Mouse (Mus musculus) liver, postnatal 0 days (tissue): Measurements from ENCODE around the gene Bad. TPM values are rescaled to one million over a fixed set of nuclear protein-coding genes. Genes with fewer than 3 reads are reported as not detected.

Experiments used
- ATAC-seq: fragments of 200-750 bp; cut with Nextera tagmentation; 2 replicates; pipeline ENCODE4 v1.8.0; 2017; ENCODE audit warnings: mild to moderate bottlenecking, moderate library complexity
- DNase-seq: peaks from one replicate; pipeline ENCODE4 v3.0.0-alpha.2; 2016
- H3K27ac ChIP-seq: fragments of 300-500 bp; sonication (generic); 2 replicates; pipeline ENCODE4 v1.5.1; 2014; ENCODE audit warnings: antibody characterized with exemption, moderate library complexity, mild to moderate bottlenecking, low read depth
- H3K27me3 ChIP-seq: fragments of 300-500 bp; sonication (generic); 2 replicates; pipeline ENCODE4 v1.6.1; 2014; ENCODE audit warnings: low read length, control low read depth, mixed read lengths; ENCODE audit not compliant: insufficient read depth
- H3K36me3 ChIP-seq: fragments of 300-500 bp; sonication (generic); replicated peaks from 2 replicates; pipeline ENCODE4 v1.6.1; 2014; ENCODE audit warnings: mild to moderate bottlenecking, control low read depth, low read length, moderate library complexity, mixed read lengths; ENCODE audit not compliant: insufficient read depth
- H3K4me1 ChIP-seq: fragments of 300-500 bp; sonication (generic); 2 replicates; pipeline ENCODE4 v1.6.1; 2014; ENCODE audit warnings: antibody characterized with exemption, mild to moderate bottlenecking, control low read depth; ENCODE audit not compliant: insufficient read depth
- H3K4me2 ChIP-seq: fragments of 300-500 bp; sonication (generic); 2 replicates; pipeline ENCODE4 v1.6.1; 2014; ENCODE audit warnings: low read depth, mild to moderate bottlenecking, low read length, moderate library complexity, mixed read lengths
- H3K4me3 ChIP-seq: fragments of 300-500 bp; sonication (generic); 2 replicates; pipeline ENCODE4 v1.5.1; 2014; ENCODE audit warnings: low read depth, low read length
- H3K9ac ChIP-seq: fragments of 300-500 bp; sonication (generic); replicated peaks from 2 replicates; pipeline ENCODE4 v1.6.1; 2014; ENCODE audit warnings: mild to moderate bottlenecking, moderate library complexity
- H3K9me3 ChIP-seq: fragments of 300-500 bp; sonication (generic); 2 replicates; pipeline ENCODE4 v1.6.1; 2016; ENCODE audit warnings: mild to moderate bottlenecking, control low read depth, low read length, mixed read lengths
- CTCF ChIP-seq: sonication (generic); IDR thresholded peaks from 2 replicates; pipeline ENCODE4 v1.5.1; 2016; ENCODE audit warnings: antibody characterized with exemption, low read depth
- EP300 ChIP-seq: IDR thresholded peaks from 2 replicates; pipeline ENCODE4 v1.6.1; 2016; ENCODE audit warnings: antibody characterized with exemption, low read depth, mild to moderate bottlenecking
- WGBS: fragments of 180-500 bp; shearing (Covaris S2); extraction: QIAGEN DNeasy Blood & Tissue Kit; methylation state at CpG from one replicate; pipeline ENCODE4 v1.1.7; 2014; ENCODE audit not compliant: insufficient replicate concordance; 5-methylcytosine and 5-hydroxymethylcytosine counted together
- polyA plus RNA-seq: library from polyadenylated mRNA; unstranded; fragments of >200 nt; fragmentation: Nextera tagmentation; extraction: Ambion mirVana; gene quantifications from 2 replicates; pipeline ENCODE4 v1.2.1, GENCODE M21; 2015

Bad gene
- polyA plus RNA-seq, 1 experiment from 2014 or later: 30.6 TPM

DNA sequence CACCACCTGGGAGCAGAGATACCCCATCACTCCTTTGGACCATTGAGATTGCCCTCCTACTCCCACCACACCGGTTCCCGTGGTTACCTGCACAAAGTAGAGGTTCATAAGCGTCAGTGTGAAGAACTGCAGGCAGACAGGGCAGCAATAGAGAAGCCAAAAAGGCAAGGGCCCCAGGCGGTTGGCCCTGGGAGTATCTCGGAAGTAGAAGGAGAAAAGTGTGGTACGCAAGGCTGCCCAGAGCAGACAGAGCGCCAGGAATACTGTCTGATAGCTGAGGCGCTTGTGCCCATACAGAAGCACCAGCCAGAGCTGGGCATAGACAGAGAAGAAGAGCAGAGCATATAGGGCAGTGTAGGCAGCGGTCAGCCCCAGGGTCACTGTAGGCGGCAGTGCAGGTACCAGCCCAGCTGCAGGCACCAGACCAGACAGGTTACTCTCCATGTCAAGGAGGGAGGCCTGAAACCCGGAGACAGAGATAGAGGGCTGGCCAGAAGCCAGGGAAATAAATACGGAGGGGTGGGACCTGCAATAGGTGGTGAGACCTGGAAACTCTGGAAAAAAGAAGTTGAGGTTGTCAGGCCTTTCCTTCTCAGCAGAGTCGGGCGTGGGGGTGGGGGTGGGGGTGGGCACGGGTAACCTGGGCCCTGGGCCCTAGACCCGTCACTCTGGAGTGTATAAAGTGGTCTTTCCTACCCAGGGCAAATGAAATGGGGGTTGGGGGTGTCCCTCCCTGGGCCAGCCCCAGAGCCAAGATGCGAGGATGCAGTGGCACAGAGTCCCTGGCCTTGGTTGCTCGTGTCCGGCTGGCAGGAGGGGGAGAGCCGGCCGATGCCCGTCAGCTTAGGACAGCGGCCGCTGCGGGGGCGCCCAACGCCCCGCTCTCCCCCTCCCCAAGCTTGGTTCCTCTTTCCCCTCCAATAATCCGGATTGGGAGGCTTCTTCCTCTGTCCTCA lies 987 bp upstream of the Bad start:
- H3K27ac ChIP-seq: peak overlapping the region; percentile 45; the same call in 1 of the 2 replicates
- H3K9me3 ChIP-seq: no peaks in the 10 kb centered on the region
- H3K4me2 ChIP-seq: peak overlapping the region; percentile 98
- H3K4me3 ChIP-seq: peak overlapping the region; percentile 81
- no peak for ATAC-seq
- peaks cover 14% of the 10 kb centered on the region for H3K4me1 ChIP-seq
- 27% methylated on average over 29 of the region's 29 CpGs for WGBS
- H3K36me3 ChIP-seq: no peaks in the 10 kb centered on the region
- peak overlapping the region; percentile 80 for H3K9ac ChIP-seq
- no peak for TF ChIP-seq EP300
- no peak for TF ChIP-seq CTCF
- peaks cover 5% of the 10 kb centered on the region for H3K27me3 ChIP-seq
- no peak for DNase-seq

DNA sequence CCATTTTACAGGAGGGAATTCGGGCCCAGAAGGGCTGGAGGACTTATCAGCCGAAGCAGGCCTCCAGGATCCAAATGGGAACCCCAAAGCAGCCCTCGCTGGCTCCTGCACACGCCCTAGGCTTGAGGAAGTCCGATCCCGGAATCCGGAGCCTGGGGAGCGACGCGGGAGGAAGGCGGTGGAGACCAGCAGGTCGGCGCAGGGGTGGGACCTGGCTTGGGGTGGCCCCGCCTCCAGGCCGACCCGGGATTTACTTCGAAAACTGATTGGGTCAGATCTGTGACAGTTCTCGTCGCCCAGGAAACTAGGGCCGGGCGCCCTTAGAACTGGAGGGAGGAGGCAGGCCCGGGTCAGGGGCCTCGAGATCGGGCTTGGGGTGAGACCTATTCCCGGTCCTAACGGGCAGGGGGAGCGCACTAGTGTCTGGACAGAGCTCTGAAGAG lies 609 bp downstream of the Bad start, which contains the start of gene Gpr137:
Gene Gpr137 (minus strand): TSS at position 232 of the 443 bp plus-strand sequence.
- H3K9ac ChIP-seq: peak within 1 kb of the TSS; percentile 80
- peak; percentile 95 for DNase-seq
- peak within 1 kb of the TSS; percentile 91 for H3K27ac ChIP-seq
- H3K4me2 ChIP-seq: peak within 1 kb of the TSS; percentile 98
- ATAC-seq: peak; percentile 89
- H3K36me3 ChIP-seq: no peaks in the 10 kb centered on the region
- WGBS: under 1% methylated on average over 27 of the region's 27 CpGs
- no peaks in the 10 kb centered on the region for H3K9me3 ChIP-seq
- TF ChIP-seq CTCF: no peak
- TF ChIP-seq EP300: no peak
- H3K27me3 ChIP-seq: no peaks in the 10 kb centered on the region
- peaks cover 16% of the 10 kb centered on the region for H3K4me1 ChIP-seq
- peak within 1 kb of the TSS; percentile 81 for H3K4me3 ChIP-seq

DNA sequence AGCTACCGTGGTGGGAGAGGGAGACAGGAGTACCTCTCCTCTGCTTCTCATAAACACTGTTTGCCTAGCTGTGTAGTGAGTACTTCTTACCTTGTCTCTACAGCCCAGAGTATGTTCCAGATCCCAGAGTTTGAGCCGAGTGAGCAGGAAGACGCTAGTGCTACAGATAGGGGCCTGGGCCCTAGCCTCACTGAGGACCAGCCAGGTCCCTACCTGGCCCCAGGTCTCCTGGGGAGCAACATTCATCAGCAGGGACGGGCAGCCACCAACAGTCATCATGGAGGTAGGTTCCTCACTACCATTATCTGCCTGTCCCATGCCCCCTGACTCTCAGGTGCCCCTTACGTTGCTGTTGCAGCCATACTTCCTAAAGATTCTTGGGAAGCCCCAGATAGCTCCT lies 1.1 kb downstream of the Bad start:
- Histone ChIP-seq H3K27ac (peak overlapping the region; percentile 91), H3K4me1 (peaks cover 16% of the 10 kb centered on the region), H3K27me3 (no peaks in the 10 kb centered on the region), H3K9me3 (no peaks in the 10 kb centered on the region), H3K4me2 (peak overlapping the region; percentile 98), H3K36me3 (no peaks in the 10 kb centered on the region), H3K4me3 (peak overlapping the region; percentile 81), H3K9ac (peak overlapping the region; percentile 80)
- 20% methylated on average over 5 of the region's 5 CpGs for WGBS
- DNase-seq (no peak), ATAC-seq (no peak)
- TF ChIP-seq EP300 (no peak), CTCF (no peak)

DNA sequence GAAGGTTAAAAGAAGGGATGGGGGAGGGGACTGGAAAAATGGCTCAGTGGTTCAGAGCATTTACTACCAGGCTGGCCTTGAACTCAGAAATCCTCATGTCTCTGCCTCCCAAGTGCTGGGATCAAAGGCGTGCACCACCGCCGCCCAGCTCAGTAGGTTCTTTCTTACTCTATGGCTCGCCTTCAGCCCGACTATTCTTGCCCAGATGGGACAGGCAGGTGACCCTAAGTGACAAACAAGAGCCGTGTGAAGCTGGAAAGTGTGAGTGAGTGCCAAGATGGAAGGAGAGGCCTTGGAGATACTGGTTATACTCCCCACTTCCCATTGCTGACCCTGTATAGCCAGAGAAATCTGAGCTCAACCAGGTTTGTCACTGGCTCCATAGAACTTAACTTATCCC lies 2.0 kb downstream of the Bad start:
- DNase-seq (no peak), ATAC-seq (no peak)
- Histone ChIP-seq H3K4me3 (no peak overlapping the region), H3K4me1 (peaks cover 16% of the 10 kb centered on the region), H3K9ac (no peak overlapping the region), H3K4me2 (no peak overlapping the region), H3K27me3 (no peaks in the 10 kb centered on the region), H3K9me3 (no peaks in the 10 kb centered on the region), H3K36me3 (no peaks in the 10 kb centered on the region; the same call in 1 of the 2 replicates), H3K27ac (no peak overlapping the region)
- TF ChIP-seq CTCF (no peak), EP300 (no peak)
- WGBS: 86% methylated on average over 6 of the region's 6 CpGs

DNA sequence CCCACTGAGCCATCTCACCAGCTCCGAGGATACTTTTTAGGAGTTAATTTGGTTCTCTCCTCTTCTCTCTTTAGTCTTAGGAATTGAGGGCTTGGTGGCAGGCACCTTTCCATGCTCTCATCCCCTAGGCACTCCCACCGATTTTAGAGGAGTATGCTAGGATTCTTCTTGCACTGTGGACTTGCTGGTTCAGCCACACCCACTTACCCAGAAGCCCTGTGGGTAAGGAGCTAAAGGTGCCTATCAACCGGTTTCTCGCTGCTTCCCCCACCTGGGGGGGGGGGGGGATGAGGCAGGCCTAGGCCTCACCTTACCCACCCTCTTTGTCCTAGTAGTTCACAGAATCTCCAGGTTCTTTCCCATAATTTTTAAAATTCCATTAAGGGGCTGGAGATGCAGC lies 6.1 kb downstream of the Bad start:
- H3K27ac ChIP-seq: no peak overlapping the region
- ATAC-seq (no peak), DNase-seq (no peak)
- H3K4me3 ChIP-seq: no peak overlapping the region
- H3K9ac ChIP-seq: no peak overlapping the region
- WGBS: 64% methylated on average over 4 of the region's 4 CpGs
- H3K36me3 ChIP-seq: no peaks in the 10 kb centered on the region; the same call in 1 of the 2 replicates
- no peaks in the 10 kb centered on the region for H3K27me3 ChIP-seq
- H3K4me1 ChIP-seq: peaks cover 22% of the 10 kb centered on the region
- TF ChIP-seq EP300: no peak
- TF ChIP-seq CTCF: no peak
- H3K9me3 ChIP-seq: no peaks in the 10 kb centered on the region
- no peak overlapping the region for H3K4me2 ChIP-seq

DNA sequence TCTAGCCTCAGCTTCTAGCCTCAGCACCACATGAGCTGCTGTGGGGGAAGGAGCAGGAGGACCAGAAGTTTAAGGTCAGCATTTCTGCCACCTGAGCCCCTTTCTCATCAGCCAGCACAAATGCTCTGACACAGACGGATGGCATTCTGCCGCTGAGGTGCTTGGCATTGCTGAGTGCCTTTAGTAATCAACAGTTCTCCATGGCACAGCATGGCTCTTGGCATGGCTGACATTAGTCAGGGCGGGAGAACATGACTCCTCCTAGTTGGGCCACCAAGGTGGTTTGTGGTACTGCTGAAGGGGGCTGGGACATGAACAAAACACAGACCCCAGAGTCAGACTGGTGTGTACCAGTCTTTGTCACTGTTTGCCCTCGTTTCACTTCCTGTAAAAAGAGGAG lies 6.5 kb downstream of the Bad start:
- ATAC-seq (no peak), DNase-seq (no peak)
- 72% methylated on average over 4 of the region's 4 CpGs for WGBS
- Histone ChIP-seq H3K36me3 (no peaks in the 10 kb centered on the region; the same call in 1 of the 2 replicates), H3K4me3 (no peak overlapping the region), H3K9ac (no peak overlapping the region), H3K4me2 (no peak overlapping the region), H3K27ac (no peak overlapping the region), H3K4me1 (peaks cover 22% of the 10 kb centered on the region), H3K27me3 (no peaks in the 10 kb centered on the region), H3K9me3 (no peaks in the 10 kb centered on the region)
- TF ChIP-seq EP300 (no peak), CTCF (no peak)
